Mouse (Mus musculus) liver, embryonic 14.5 days (tissue): ENCODE measurements around the gene Cyp11a1.

Experiments
- CTCF ChIP-seq: IDR thresholded peaks from 2 replicates; pipeline ENCODE4 v1.5.1; 2016; ENCODE audit warnings: antibody characterized with exemption, low read depth, control low read depth
- EP300 ChIP-seq: IDR thresholded peaks from 2 replicates; pipeline ENCODE4 v1.6.1; 2016; ENCODE audit warnings: antibody characterized with exemption, low read depth

- TF ChIP-seq CTCF = no peak
- no peak for TF ChIP-seq EP300
Observed at GRCm38 (mm10) chr9:58028841-58029240, 22.6 kb downstream of the Cyp11a1 start.
